Mouse (Mus musculus) kidney, adult 8-10 months (tissue): ENCODE measurements at regions not wholly inside any gene's neighbourhood (a gene's known extent, or its start where the extent isn't known, plus 50 kb on each side); places are given as distances from the start of the nearest gene placed in this dataset.

Source experiments
- DNase-seq, 2 experiments: peaks; one replicate each; pipeline ENCODE4 v3.0.0; 2022

- DNase-seq: no peak
Observed at GRCm38 (mm10) chr13:63627184-63627893, 53.9 kb upstream of the Ptch1 start.

- DNase-seq: no peak
Observed at GRCm38 (mm10) chr13:63627894-63628287, 54.5 kb upstream of the Ptch1 start.

- DNase-seq: no peak
Observed at GRCm38 (mm10) chr13:63631771-63632347, 58.5 kb upstream of the Ptch1 start.

- DNase-seq: no peak
Observed at GRCm38 (mm10) chr13:63634294-63634693, 60.9 kb upstream of the Ptch1 start.

- DNase-seq: no peak
Observed at GRCm38 (mm10) chr13:63641649-63642226, 68.3 kb upstream of the Ptch1 start.

- DNase-seq: peak; percentile 82 to 86
Observed at GRCm38 (mm10) chr13:63642617-63643016, 69.2 kb upstream of the Ptch1 start.

- peak; percentile 8 to 54 for DNase-seq
Observed at GRCm38 (mm10) chr13:63643394-63643793, 70.0 kb upstream of the Ptch1 start.

- no peak for DNase-seq
Observed at GRCm38 (mm10) chr13:63644308-63644707, 70.9 kb upstream of the Ptch1 start.

GRCm38 (mm10) chr13:63649058-63649647, 75.8 kb upstream of the Ptch1 start:
- no peak for DNase-seq

GRCm38 (mm10) chr13:63654514-63654913, 81.1 kb upstream of the Ptch1 start:
- DNase-seq: no peak

GRCm38 (mm10) chr13:63657115-63657514, 83.7 kb upstream of the Ptch1 start:
- no peak for DNase-seq

- no peak for DNase-seq
Observed at GRCm38 (mm10) chr13:63659412-63659811, 86.0 kb upstream of the Ptch1 start.

GRCm38 (mm10) chr13:63660431-63660830, 87.0 kb upstream of the Ptch1 start:
- DNase-seq: no peak

GRCm38 (mm10) chr13:63668576-63668975, 95.2 kb upstream of the Ptch1 start:
- no peak for DNase-seq

- peak; percentile 38 to 60 for DNase-seq
Observed at GRCm38 (mm10) chr13:63669031-63669430, 95.6 kb upstream of the Ptch1 start.

- DNase-seq: no peak
Observed at GRCm38 (mm10) chr13:63672425-63672824, 99.0 kb upstream of the Ptch1 start.

GRCm38 (mm10) chr13:63677696-63678095, 104.3 kb upstream of the Ptch1 start:
- no peak for DNase-seq

GRCm38 (mm10) chr13:63678265-63679260, 105.2 kb upstream of the Ptch1 start:
- no peak for DNase-seq

- no peak for DNase-seq
Observed at GRCm38 (mm10) chr13:63682341-63682740, 108.9 kb upstream of the Ptch1 start.

GRCm38 (mm10) chr13:63691974-63692373, 118.6 kb upstream of the Ptch1 start:
- no peak for DNase-seq

GRCm38 (mm10) chr13:63693636-63694035, 120.2 kb upstream of the Ptch1 start:
- no peak for DNase-seq

GRCm38 (mm10) chr13:63696399-63696798, 118.6 kb upstream of the Ercc6l2 start:
- peak; percentile 30 to 38 for DNase-seq

- peak; percentile 63 to 70 for DNase-seq
Observed at GRCm38 (mm10) chr13:63699624-63700023, 115.4 kb upstream of the Ercc6l2 start.
